Mouse (Mus musculus): ENCODE measurements around the gene Mag. TPM values are rescaled to one million over a fixed set of nuclear protein-coding genes. Genes with fewer than 3 reads are reported as not detected.
"Not testable (repeated sequence)": the region's sequence is repeated elsewhere in the genome, so short reads cannot be mapped to it uniquely, and the experiment has no call there.

Mag gene
- polyA plus RNA-seq, 1 experiment from 2014 or later = 0.27 TPM

DNA sequence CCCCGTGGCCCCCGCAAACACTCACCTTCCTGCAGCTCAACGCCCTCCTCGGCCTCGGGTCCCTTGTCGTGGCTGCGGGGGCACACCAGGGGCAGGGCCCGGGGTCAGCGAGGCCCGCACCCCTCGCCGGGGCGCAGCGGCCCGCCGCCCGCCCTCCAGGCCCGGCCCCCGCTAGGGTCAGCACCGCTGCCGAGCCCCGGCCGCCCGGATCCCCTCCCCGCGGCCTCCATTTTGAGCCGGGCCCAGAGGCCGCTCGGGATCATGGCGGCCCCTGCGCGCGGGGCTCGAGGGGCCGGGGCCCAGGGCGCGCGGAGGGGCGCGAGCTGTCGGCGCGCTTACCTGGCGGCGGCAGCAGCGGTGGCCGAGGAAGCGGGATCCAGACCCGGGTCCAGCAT lies 41.7 kb upstream of the Mag start:
- H3K27ac ChIP-seq (ENCODE audit: low read length) = peak overlapping the region; percentile 94
- ATAC-seq (ENCODE audit: low read depth) = peak; percentile 6; the same call in 1 of the 2 replicates
- H3K27me3 ChIP-seq (ENCODE audit: control insufficient read depth, insufficient read depth, low read depth, low read length) = no peaks in the 10 kb centered on the region
- 0% methylated on average over 32 of the region's 49 CpGs for WGBS (ENCODE audit: insufficient replicate concordance)
- peaks cover 25% of the 10 kb centered on the region for H3K36me3 ChIP-seq (ENCODE audit: control insufficient read depth, insufficient read depth)
- H3K9ac ChIP-seq (ENCODE audit: low read depth, low read length) = peak overlapping the region; percentile 96
- no peaks in the 10 kb centered on the region for H3K9me3 ChIP-seq (replicated peaks; ENCODE audit: control insufficient read depth, low read length)
- H3K4me2 ChIP-seq (ENCODE audit: low read depth, low read length) = peak overlapping the region; percentile 88
- H3K4me1 ChIP-seq (ENCODE audit: control insufficient read depth, low read depth, low read length) = peaks cover 22% of the 10 kb centered on the region
- peak overlapping the region; percentile 89 for H3K4me3 ChIP-seq (ENCODE audit: low read depth, low read length)

DNA sequence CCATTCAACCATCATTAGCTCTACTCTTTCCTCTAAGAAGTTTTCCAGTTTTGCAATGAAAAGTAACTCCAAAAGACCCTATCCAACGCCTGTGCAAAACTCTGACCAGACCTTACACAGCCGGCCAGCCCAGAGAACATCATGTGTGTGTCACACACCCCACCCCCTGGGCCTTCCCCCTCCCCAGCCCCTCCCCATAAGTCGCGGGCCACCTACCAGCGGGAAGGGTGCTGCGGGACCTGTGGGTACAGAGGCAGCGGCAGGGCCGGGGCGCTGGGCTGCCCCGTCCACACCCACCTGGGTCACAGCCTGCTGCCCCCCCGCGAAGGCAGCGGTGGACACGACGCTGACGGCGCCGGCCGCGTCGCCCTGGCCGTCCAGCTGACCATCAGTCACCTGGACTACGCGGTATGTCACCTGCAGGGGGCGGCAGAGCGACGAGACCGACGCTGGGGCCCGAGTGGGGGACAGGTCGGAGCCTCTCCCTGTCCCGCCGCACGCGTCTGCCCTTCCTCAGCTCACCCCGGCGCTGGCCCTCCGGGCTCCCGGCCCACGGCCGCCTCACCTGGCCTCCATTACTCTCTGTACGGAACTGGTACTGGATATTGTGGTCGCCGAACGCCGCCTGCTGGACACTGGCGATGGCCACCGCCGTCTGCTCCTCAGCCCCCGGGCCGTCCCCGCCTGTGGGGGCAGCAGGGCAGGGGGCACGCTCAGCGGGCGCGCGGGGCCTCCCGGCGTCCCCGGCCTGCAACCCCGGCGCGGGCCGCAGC lies 41.1 kb upstream of the Mag start:
- Histone ChIP-seq H3K27ac (ENCODE audit: low read length) (peak overlapping the region; percentile 94), H3K27me3 (ENCODE audit: control insufficient read depth, insufficient read depth, low read depth, low read length) (no peaks in the 10 kb centered on the region), H3K9ac (ENCODE audit: low read depth, low read length) (peak overlapping the region; percentile 96), H3K9me3 (replicated peaks; ENCODE audit: control insufficient read depth, low read length) (no peaks in the 10 kb centered on the region), H3K36me3 (ENCODE audit: control insufficient read depth, insufficient read depth) (peaks cover 25% of the 10 kb centered on the region), H3K4me3 (ENCODE audit: low read depth, low read length) (peak overlapping the region; percentile 89), H3K4me2 (ENCODE audit: low read depth, low read length) (peak overlapping the region; percentile 88), H3K4me1 (ENCODE audit: control insufficient read depth, low read depth, low read length) (peaks cover 22% of the 10 kb centered on the region)
- ATAC-seq (ENCODE audit: low read depth) = peak; percentile 64
- under 1% methylated on average over 64 of the region's 64 CpGs for WGBS (ENCODE audit: insufficient replicate concordance)

DNA sequence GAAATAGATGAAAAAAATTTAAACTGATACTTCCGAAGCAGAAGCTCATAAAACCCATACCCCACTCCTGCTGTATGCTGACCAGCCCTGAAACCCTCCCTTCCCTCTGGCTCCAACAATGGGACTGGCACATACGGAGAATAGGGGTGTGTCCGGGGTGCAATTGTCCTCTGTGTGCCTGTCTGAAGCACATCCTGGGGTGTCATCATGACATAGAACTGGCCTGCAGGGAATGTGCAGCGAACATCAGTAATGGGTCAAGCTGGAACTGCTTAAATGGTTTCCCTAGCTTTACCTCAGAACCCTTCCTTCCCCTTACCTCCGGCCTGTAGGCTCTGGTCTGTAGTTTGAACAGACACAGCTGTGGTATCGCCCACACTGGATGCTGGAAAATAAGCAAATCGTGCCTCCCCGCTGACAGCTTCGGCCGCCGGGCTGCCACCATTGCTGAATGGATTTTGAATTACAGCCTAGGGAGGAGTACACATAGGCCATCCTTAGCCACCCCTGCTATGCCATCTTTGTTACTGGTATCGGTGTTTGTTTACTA lies 40.4 kb upstream of the Mag start:
- 83% methylated on average over 12 of the region's 12 CpGs for WGBS (ENCODE audit: insufficient replicate concordance)
- Histone ChIP-seq H3K4me1 (ENCODE audit: control insufficient read depth, low read depth, low read length) (peaks cover 22% of the 10 kb centered on the region), H3K27ac (ENCODE audit: low read length) (no peak overlapping the region; the same call in 1 of the 2 replicates), H3K27me3 (ENCODE audit: control insufficient read depth, insufficient read depth, low read depth, low read length) (no peaks in the 10 kb centered on the region), H3K4me2 (ENCODE audit: low read depth, low read length) (peak overlapping the region; percentile 88), H3K9me3 (replicated peaks; ENCODE audit: control insufficient read depth, low read length) (no peaks in the 10 kb centered on the region), H3K36me3 (ENCODE audit: control insufficient read depth, insufficient read depth) (peaks cover 25% of the 10 kb centered on the region), H3K9ac (ENCODE audit: low read depth, low read length) (no peak overlapping the region), H3K4me3 (ENCODE audit: low read depth, low read length) (peak overlapping the region; percentile 89)
- no peak for ATAC-seq (ENCODE audit: low read depth)

DNA sequence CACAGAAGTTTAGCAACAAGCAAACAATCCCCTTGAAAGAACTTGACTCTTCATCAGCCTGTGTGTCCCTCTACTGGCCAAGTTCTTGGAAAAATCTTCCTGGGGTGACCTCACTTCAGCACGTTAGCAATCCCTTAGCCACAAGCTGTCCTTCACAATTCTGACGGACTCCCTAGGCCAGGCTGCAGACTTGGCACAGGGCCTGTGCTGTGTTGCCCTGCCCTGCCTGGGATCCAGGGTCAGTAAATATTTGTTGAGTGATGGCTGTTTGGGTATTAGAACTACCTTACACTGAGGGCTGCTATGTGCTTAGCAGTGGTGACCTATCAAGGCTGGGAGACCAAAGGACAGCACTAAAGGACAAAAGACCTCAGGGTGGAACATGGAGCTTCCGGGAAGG lies 39.4 kb upstream of the Mag start:
- Histone ChIP-seq H3K4me1 (ENCODE audit: control insufficient read depth, low read depth, low read length) (peaks cover 22% of the 10 kb centered on the region), H3K9ac (ENCODE audit: low read depth, low read length) (no peak overlapping the region), H3K27ac (ENCODE audit: low read length) (peak overlapping the region; percentile 58), H3K4me2 (ENCODE audit: low read depth, low read length) (no peak overlapping the region), H3K9me3 (replicated peaks; ENCODE audit: control insufficient read depth, low read length) (no peaks in the 10 kb centered on the region), H3K36me3 (ENCODE audit: control insufficient read depth, insufficient read depth) (peaks cover 31% of the 10 kb centered on the region), H3K27me3 (ENCODE audit: control insufficient read depth, insufficient read depth, low read depth, low read length) (no peaks in the 10 kb centered on the region), H3K4me3 (ENCODE audit: low read depth, low read length) (no peak overlapping the region)
- ATAC-seq (ENCODE audit: low read depth) = peak; percentile 54
- 69% methylated on average over 3 of the region's 3 CpGs for WGBS (ENCODE audit: insufficient replicate concordance)

DNA sequence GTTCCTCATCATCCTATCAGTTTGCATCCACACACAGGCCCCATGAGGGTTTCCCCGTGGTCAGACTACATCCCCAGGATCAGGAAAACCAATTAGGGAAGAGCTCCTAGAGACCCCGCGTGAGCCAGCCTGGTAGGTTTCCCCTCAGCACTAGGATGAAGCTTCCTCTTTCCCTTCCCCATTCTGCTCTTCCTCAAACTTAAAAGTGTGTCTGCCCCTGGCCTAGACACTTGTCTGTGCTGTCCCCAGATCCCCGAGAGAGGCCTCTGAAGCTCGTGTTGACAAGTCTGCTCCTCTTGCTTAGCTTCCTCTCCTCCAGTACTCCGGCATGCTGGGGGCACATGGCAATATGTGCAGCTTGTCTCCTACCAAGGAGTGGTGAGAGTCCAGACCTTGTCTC lies 38.8 kb upstream of the Mag start:
- Histone ChIP-seq H3K4me2 (ENCODE audit: low read depth, low read length) (no peak overlapping the region), H3K9me3 (replicated peaks; ENCODE audit: control insufficient read depth, low read length) (no peaks in the 10 kb centered on the region), H3K4me1 (ENCODE audit: control insufficient read depth, low read depth, low read length) (peaks cover 21% of the 10 kb centered on the region), H3K9ac (ENCODE audit: low read depth, low read length) (no peak overlapping the region), H3K27me3 (ENCODE audit: control insufficient read depth, insufficient read depth, low read depth, low read length) (no peaks in the 10 kb centered on the region), H3K4me3 (ENCODE audit: low read depth, low read length) (no peak overlapping the region), H3K27ac (ENCODE audit: low read length) (0 out of 2 replicates have a peak overlapping the region, but pooled peaks have one; percentile 39), H3K36me3 (ENCODE audit: control insufficient read depth, insufficient read depth) (peaks cover 34% of the 10 kb centered on the region)
- ATAC-seq (ENCODE audit: low read depth) = no peak
- 59% methylated on average over 6 of the region's 6 CpGs for WGBS (ENCODE audit: insufficient replicate concordance)

DNA sequence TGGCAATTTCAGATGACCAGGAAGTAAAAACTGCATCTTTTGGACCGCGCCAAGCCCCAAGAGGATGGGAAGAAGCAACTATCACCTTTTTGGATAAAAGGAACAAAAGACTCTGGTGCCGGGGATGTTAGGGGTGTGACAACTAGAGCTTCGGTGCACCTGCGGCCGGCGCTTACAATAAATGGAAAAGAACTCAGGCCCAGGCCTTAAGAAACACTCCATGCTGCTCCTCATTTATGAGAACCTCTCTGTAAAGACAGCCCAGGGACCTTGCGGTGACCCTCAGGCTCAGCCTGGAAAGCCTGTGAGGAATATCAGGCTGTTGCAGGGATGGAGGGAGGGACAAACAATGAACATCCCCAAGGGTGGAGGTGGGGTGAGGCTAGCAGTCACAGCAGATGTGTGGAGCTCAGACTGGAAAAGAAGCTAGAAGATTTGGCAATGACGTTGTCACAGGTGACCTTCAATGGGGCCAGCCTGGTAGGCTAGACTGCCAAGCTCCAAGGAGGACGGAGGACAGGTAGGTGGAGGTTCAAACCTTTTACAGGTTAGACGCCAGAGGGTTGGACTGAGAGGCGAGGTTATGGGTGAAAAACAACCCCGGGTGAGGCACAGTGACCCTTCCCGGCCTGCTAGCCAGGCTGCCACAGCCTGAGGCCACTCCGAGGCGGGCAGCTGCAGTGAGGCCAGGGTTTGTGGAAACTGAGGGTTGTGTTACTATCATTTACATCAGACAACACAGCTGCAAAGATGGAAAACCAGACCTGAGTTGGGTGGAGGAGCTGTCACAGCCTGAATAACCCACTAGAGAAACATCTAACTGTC lies 38.0 kb upstream of the Mag start:
- H3K36me3 ChIP-seq (ENCODE audit: control insufficient read depth, insufficient read depth) = peaks cover 34% of the 10 kb centered on the region
- H3K4me1 ChIP-seq (ENCODE audit: control insufficient read depth, low read depth, low read length) = peaks cover 13% of the 10 kb centered on the region
- 84% methylated on average over 16 of the region's 16 CpGs for WGBS (ENCODE audit: insufficient replicate concordance)
- H3K27me3 ChIP-seq (ENCODE audit: control insufficient read depth, insufficient read depth, low read depth, low read length) = no peaks in the 10 kb centered on the region
- H3K4me3 ChIP-seq (ENCODE audit: low read depth, low read length) = no peak overlapping the region
- ATAC-seq (ENCODE audit: low read depth) = no peak
- no peak overlapping the region for H3K27ac ChIP-seq (ENCODE audit: low read length)
- H3K4me2 ChIP-seq (ENCODE audit: low read depth, low read length) = no peak overlapping the region
- no peak overlapping the region for H3K9ac ChIP-seq (ENCODE audit: low read depth, low read length)
- no peaks in the 10 kb centered on the region for H3K9me3 ChIP-seq (replicated peaks; ENCODE audit: control insufficient read depth, low read length)

DNA sequence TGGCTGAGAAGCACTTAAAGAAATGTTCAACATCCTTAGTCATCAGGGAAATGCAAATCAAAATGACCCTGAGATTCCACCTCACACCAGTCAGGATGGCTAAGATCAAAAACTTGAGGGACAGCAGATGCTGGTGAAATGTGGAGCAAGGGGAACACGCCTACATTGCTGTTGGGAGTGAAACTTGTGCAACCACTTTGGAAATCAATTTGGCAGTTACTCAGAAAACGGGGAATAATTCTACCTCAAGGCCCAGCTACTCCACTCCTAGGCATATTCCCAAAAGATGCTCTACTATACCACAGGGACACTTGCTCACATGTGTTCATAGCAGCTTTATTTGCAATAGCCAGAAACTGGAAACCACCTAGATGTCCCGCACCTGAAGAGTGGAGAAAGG lies 35.2 kb upstream of the Mag start:
- not testable (repeated sequence) for H3K9ac ChIP-seq (ENCODE audit: low read depth, low read length); H3K27me3 ChIP-seq (ENCODE audit: control insufficient read depth, insufficient read depth, low read depth, low read length); H3K4me3 ChIP-seq (ENCODE audit: low read depth, low read length); ATAC-seq (ENCODE audit: low read depth); H3K4me1 ChIP-seq (ENCODE audit: control insufficient read depth, low read depth, low read length); H3K9me3 ChIP-seq (replicated peaks; ENCODE audit: control insufficient read depth, low read length); H3K4me2 ChIP-seq (ENCODE audit: low read depth, low read length); H3K27ac ChIP-seq (ENCODE audit: low read length)
- H3K36me3 ChIP-seq (ENCODE audit: control insufficient read depth, insufficient read depth) = peaks cover 34% of the 10 kb centered on the region
- WGBS (ENCODE audit: insufficient replicate concordance) = 77% methylated on average over 3 of the region's 3 CpGs

DNA sequence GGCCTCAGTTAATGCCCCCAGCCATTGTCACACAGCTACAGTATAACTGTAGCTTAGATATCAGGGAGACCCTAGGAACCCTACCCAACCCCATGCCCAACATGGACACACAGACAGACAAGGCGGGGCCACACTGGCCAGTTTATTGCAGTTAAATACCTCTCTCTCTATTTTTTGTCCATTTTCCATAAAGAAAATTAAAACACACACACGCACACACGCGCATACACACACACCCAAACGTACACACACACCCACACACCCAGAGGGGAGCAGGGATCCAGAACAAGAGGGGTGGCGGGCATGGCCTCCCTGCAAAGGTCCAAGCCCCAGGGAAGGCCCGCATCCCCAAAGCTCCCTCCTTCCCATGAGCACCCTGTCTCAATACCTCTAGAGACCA lies 31.2 kb upstream of the Mag start:
- no peaks in the 10 kb centered on the region for H3K4me1 ChIP-seq (ENCODE audit: control insufficient read depth, low read depth, low read length)
- no peak overlapping the region for H3K9ac ChIP-seq (ENCODE audit: low read depth, low read length)
- no peak overlapping the region for H3K27ac ChIP-seq (ENCODE audit: low read length)
- H3K36me3 ChIP-seq (ENCODE audit: control insufficient read depth, insufficient read depth) = peaks cover 9% of the 10 kb centered on the region
- no peaks in the 10 kb centered on the region for H3K9me3 ChIP-seq (replicated peaks; ENCODE audit: control insufficient read depth, low read length)
- ATAC-seq (ENCODE audit: low read depth) = 0 out of 2 replicates have a peak, but pooled peaks have one; percentile 1
- H3K4me2 ChIP-seq (ENCODE audit: low read depth, low read length) = no peak overlapping the region
- WGBS (ENCODE audit: insufficient replicate concordance) = 83% methylated on average over 7 of the region's 7 CpGs
- no peaks in the 10 kb centered on the region for H3K27me3 ChIP-seq (ENCODE audit: control insufficient read depth, insufficient read depth, low read depth, low read length)
- no peak overlapping the region for H3K4me3 ChIP-seq (ENCODE audit: low read depth, low read length)

DNA sequence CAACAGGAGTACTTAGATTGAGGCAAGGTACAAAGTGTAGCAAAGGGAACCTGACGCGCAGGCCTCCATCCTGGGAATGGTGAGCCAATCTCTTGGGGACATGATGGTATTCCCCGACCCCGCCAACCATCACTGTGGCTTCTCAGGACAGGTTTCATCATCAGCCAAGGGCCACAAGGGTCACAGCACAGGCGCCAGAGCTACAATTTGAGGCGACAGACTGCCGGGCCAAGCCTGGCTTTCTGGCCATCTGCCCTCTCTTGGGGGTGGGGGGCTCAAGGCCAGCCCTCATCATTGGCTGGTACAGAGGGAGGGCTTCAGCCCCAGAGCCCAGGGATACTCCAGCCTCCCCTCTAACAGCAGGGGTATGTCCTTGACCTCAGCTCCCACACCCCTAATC lies 30.8 kb upstream of the Mag start:
- peak; percentile 56 for ATAC-seq (ENCODE audit: low read depth)
- not testable (repeated sequence) for H3K4me2 ChIP-seq (ENCODE audit: low read depth, low read length); H3K9ac ChIP-seq (ENCODE audit: low read depth, low read length)

More for the DNA sequence above, 30.8 kb upstream of the Mag start:
- not testable (repeated sequence) for H3K27me3 ChIP-seq (ENCODE audit: control insufficient read depth, insufficient read depth, low read depth, low read length); H3K27ac ChIP-seq (ENCODE audit: low read length); H3K9me3 ChIP-seq (replicated peaks; ENCODE audit: control insufficient read depth, low read length); H3K4me1 ChIP-seq (ENCODE audit: control insufficient read depth, low read depth, low read length); H3K36me3 ChIP-seq (ENCODE audit: control insufficient read depth, insufficient read depth); H3K4me3 ChIP-seq (ENCODE audit: low read depth, low read length)
- 77% methylated on average over 7 of the region's 7 CpGs for whole genome bisulfite sequencing (ENCODE audit: insufficient replicate concordance)

Data from liver, embryonic 16.5 days (tissue).